Mouse (Mus musculus) embryonic facial prominence, embryonic 15.5 days (tissue): Measurements from ENCODE around the gene Plscr1. TPM values are rescaled to one million over a fixed set of nuclear protein-coding genes. Genes with fewer than 3 reads are reported as not detected.

Source experiments
- microRNA-seq: library from miRNA; unstranded; fragments of <30 nt; microRNA quantifications from one replicate; pipeline ENCODE4, GENCODE M21; 2016; ENCODE audit warnings: borderline number of aligned reads
- polyA plus RNA-seq: library from polyadenylated mRNA; unstranded; fragments of >200 nt; fragmentation: Nextera tagmentation; extraction: Ambion mirVana; gene quantifications from 2 replicates; pipeline ENCODE4 v1.2.1, GENCODE M21; 2015

Plscr1 gene
- polyA plus RNA-seq, 1 experiment from 2014 or later: 18.9 TPM

Small RNA genes within 50 kb of the gene (microRNA-seq; reads per million reads assigned to microRNA genes)
- gene Mir6386: not detected

Other genes starting within 250 kb of the Plscr1 start
- not detected in 2 replicates for gene Plscr5, start 56.8 kb upstream of the Plscr1 start, polyA plus RNA-seq
- 1.5 and 2.1 TPM in 2 replicates for gene Plscr2, start 25.9 kb downstream of the Plscr1 start, polyA plus RNA-seq
- gene 1700057G04Rik, start 59.6 kb downstream of the Plscr1 start, polyA plus RNA-seq: not detected in 2 replicates
- 6.4 and 7.5 TPM in 2 replicates for gene Plscr4, start 207.6 kb downstream of the Plscr1 start, polyA plus RNA-seq